Mouse (Mus musculus): Measurements from ENCODE around the gene Amh.

DNA sequence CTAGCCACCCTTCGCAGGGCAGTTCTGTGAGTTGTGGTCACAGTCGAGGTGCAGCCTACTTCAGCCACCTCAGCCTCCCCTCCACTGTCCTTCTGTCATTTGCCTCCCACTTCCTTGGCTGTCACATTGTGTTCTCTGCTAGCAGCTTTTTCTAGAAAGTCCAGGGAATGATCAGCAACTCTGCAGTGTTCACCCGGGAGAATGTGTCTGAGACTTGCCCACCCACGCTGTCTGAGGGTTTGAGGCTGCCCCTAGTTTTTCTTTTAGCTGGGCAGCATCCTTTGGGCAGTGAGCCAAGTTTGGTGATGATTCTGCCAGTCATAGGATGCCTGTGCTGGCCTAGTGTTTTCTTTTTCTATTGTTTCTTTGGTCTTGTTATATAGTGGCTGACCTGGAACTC, 48.1 kb upstream of the Amh start:
- TF ChIP-seq POLR2A (IDR thresholded peaks at IDR 0.05; ENCODE audit: control insufficient read depth, low read depth, low read length), result peak; percentile 31; the same call in 1 of the 2 replicates
- no peak for TF ChIP-seq CTCF (IDR thresholded peaks at IDR 0.05; ENCODE audit: control insufficient read depth, insufficient read depth, insufficient replicate concordance, low read depth, low read length)
